Mouse (Mus musculus): ENCODE data around the gene Mroh8. TPM values are rescaled to one million over a fixed set of nuclear protein-coding genes. Genes with fewer than 3 reads are reported as not detected.
"Not testable (repeated sequence)": the region's sequence is repeated elsewhere in the genome, so short reads cannot be mapped to it uniquely, and the experiment has no call there.

Mroh8 gene
- polyA plus RNA-seq, 1 experiment from 2014 or later: 0.72 TPM

- Histone ChIP-seq H3K27ac (no peak overlapping the region), H3K36me3 (ENCODE audit: poor library complexity, severe bottlenecking) (peaks cover 55% of the 10 kb centered on the region), H3K4me1 (peaks cover 23% of the 10 kb centered on the region), H3K27me3 (no peaks in the 10 kb centered on the region), H3K9me3 (replicated peaks) (no peaks in the 10 kb centered on the region), H3K4me2 (no peak overlapping the region), H3K4me3 (no peak overlapping the region), H3K9ac (no peak overlapping the region)
- no peak for ATAC-seq
- 88% methylated on average over 6 of the region's 6 CpGs for WGBS
These were observed 4.0 kb upstream of the Mroh8 start for GRCm38 (mm10) chr2:157283321-157283720.

DNA sequence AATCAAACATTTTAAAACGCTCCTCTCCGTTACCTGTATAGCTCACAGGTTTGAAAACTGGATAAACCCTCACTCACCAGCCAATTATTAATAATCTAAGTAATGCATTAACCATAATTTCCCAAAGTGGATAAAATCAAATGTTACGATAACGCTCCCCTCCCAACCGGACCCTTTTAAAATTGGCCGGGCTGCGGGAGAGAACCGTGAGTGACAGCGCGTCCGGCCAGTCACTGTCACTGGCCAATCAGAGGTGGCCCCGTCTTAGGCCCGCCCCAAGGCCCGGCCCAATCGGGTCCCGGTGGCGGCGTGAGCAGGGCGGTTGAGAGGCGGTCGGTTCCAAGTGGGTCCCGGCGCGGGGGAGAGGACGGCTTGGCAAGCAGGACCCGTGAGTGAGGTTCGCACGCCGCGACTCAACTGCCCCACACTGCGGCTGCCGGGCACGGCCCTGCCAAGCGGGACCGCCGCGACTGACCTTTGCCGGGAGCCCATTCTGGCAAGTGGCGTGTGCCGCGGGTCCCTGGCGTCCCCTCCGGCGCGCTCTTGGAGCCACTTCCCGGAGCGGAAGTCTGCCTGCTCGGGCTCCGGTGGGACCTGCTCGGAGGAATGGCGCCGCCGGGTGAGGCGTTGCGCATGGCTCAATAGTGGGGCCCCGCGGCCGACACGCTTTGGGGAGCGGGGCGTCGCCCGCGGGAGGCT, 483 bp downstream of the Mroh8 start, which contains the start of gene Rpn2:
Gene Rpn2 (plus strand): TSS at position 301 of the 699 bp plus-strand sequence.
- H3K9ac ChIP-seq: peak within 1 kb of the TSS; percentile 89
- no peaks in the 10 kb centered on the region for H3K9me3 ChIP-seq (replicated peaks)
- peak within 1 kb of the TSS; percentile 70 for H3K4me2 ChIP-seq
- H3K27me3 ChIP-seq: no peaks in the 10 kb centered on the region
- peak within 1 kb of the TSS; percentile 94 for H3K4me3 ChIP-seq
- H3K4me1 ChIP-seq: peaks cover 22% of the 10 kb centered on the region
- H3K36me3 ChIP-seq (ENCODE audit: poor library complexity, severe bottlenecking): peaks cover 20% of the 10 kb centered on the region
- ATAC-seq: peak; percentile 100
- peak within 1 kb of the TSS; percentile 92 for H3K27ac ChIP-seq
- WGBS: under 1% methylated on average over 64 of the region's 64 CpGs

DNA sequence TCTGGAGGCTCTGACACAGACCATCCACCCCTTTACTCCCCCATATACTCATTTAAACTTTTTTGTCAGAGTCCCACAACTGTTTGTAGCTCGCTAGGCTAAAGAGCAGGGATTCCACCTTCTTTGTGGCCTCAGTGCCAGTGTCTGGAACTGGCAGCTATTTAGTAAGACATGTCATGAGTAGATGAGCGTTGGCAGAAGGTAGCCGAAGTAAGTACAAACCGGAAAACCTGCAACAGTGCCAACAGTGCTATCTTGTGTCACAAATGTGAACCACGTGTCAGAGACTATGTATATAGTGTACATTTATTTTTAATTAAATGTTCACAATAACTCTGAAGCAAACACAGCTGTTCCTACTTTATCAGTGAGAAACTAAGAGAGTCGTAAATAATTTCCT, 15.5 kb downstream of the Mroh8 start:
- Histone ChIP-seq H3K4me1 (no peaks in the 10 kb centered on the region), H3K9me3 (replicated peaks) (no peaks in the 10 kb centered on the region), H3K36me3 (ENCODE audit: poor library complexity, severe bottlenecking) (no peaks in the 10 kb centered on the region), H3K4me2 (no peak overlapping the region), H3K27me3 (no peaks in the 10 kb centered on the region), H3K4me3 (no peak overlapping the region), H3K27ac (no peak overlapping the region), H3K9ac (no peak overlapping the region)
- no peak for ATAC-seq
- 79% methylated on average over 6 of the region's 6 CpGs for WGBS

DNA sequence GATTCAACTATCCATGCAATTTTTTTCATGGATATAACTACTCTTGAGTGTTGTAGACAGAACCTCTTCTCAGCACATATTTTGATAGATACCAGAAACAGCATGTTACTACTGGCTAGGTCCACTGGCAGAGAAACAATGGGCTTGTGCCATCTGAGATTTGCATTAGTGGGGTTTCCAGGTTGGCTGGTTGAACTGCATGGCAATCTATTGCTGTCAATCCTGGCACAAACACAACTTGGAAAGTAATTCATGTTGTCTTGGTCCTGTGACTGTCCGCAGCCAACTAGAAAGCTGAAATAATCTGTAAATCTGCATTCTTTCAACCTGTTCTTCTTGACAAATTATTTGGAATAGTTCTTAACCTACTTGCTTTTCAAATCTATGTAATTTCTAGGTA, 16.2 kb downstream of the Mroh8 start:
- Histone ChIP-seq H3K9ac (no peak overlapping the region), H3K27ac (no peak overlapping the region), H3K27me3 (no peaks in the 10 kb centered on the region), H3K36me3 (ENCODE audit: poor library complexity, severe bottlenecking) (no peaks in the 10 kb centered on the region), H3K9me3 (replicated peaks) (no peaks in the 10 kb centered on the region), H3K4me2 (no peak overlapping the region), H3K4me3 (no peak overlapping the region), H3K4me1 (no peaks in the 10 kb centered on the region)
- WGBS: 92% methylated on average over 1 of the region's 1 CpGs
- ATAC-seq: no peak

GRCm38 (mm10) chr2:157262506-157262905, 16.8 kb downstream of the Mroh8 start:
- Histone ChIP-seq H3K27me3 (no peaks in the 10 kb centered on the region), H3K9ac (no peak overlapping the region), H3K4me2 (no peak overlapping the region), H3K4me1 (no peaks in the 10 kb centered on the region), H3K36me3 (ENCODE audit: poor library complexity, severe bottlenecking) (no peaks in the 10 kb centered on the region), H3K27ac (no peak overlapping the region), H3K4me3 (no peak overlapping the region), H3K9me3 (replicated peaks) (no peaks in the 10 kb centered on the region)
- ATAC-seq: no peak
- 82% methylated on average over 9 of the region's 9 CpGs for WGBS

- WGBS: 84% methylated on average over 5 of the region's 5 CpGs
These were observed 17.4 kb downstream of the Mroh8 start for GRCm38 (mm10) chr2:157261930-157262329.

DNA sequence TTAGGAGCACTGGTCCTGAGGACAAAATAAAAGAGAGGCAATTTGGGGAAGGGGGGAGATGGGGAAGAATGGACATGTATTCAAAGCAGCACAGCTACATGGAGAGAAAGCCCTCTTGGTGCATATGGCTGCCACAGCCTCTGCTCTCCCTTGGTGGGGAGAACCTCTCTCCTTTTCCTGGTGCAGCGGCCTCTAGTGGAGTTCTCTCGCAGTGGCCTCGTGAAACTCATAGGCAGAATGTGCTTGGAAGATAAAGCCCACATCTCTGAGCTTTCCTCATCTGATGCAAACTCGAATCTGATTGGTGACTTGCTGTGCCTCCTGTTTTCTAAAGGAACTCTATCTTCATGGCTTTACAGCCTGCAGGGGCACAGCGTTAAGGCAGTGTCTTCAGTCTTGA, 19.6 kb downstream of the Mroh8 start:
- H3K27ac ChIP-seq: no peak overlapping the region
- no peak overlapping the region for H3K9ac ChIP-seq
- H3K4me2 ChIP-seq: no peak overlapping the region
- no peaks in the 10 kb centered on the region for H3K4me1 ChIP-seq
- no peak for ATAC-seq
- H3K9me3 ChIP-seq (replicated peaks): no peaks in the 10 kb centered on the region
- 2% methylated on average over 5 of the region's 5 CpGs for WGBS
- H3K36me3 ChIP-seq (ENCODE audit: poor library complexity, severe bottlenecking): no peaks in the 10 kb centered on the region
- H3K4me3 ChIP-seq: no peak overlapping the region
- H3K27me3 ChIP-seq: no peaks in the 10 kb centered on the region

More at GRCm38 (mm10) chr2:157261930-157262329, 17.4 kb downstream of the Mroh8 start:
- ATAC-seq: no peak
- H3K9me3 ChIP-seq (replicated peaks): no peaks in the 10 kb centered on the region
- H3K27me3 ChIP-seq: no peaks in the 10 kb centered on the region
- no peak overlapping the region for H3K27ac ChIP-seq
- H3K4me1 ChIP-seq: no peaks in the 10 kb centered on the region
- H3K9ac ChIP-seq: no peak overlapping the region
- no peak overlapping the region for H3K4me3 ChIP-seq
- H3K36me3 ChIP-seq (ENCODE audit: poor library complexity, severe bottlenecking): no peaks in the 10 kb centered on the region
- H3K4me2 ChIP-seq: no peak overlapping the region

DNA sequence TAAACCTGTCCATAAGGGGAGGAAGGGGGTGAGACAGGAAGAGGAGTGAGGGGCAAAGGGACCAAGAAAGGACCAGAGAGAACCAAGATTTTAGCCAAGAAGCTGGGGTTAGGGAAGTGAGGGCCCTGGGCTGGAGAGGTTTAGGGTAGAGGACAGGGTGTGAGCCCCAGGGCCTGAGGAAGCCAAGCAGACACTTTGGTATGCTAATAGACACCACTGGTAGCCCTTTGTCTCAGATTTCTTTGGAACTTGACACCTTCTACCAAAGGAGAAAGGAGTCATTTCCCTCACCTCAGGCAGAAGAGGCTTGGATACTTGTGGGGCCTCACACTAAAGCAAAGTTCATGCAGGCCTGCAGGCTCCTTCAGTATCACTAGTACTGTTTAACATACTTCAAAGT, 31.2 kb downstream of the Mroh8 start:
- no peaks in the 10 kb centered on the region for H3K36me3 ChIP-seq (ENCODE audit: poor library complexity, severe bottlenecking)
- H3K9ac ChIP-seq: no peak overlapping the region
- H3K9me3 ChIP-seq (replicated peaks): no peaks in the 10 kb centered on the region
- no peak for ATAC-seq
- no peaks in the 10 kb centered on the region for H3K27me3 ChIP-seq
- no peak overlapping the region for H3K4me2 ChIP-seq
- H3K4me1 ChIP-seq: no peaks in the 10 kb centered on the region
- H3K4me3 ChIP-seq: no peak overlapping the region
- no peak overlapping the region for H3K27ac ChIP-seq

GRCm38 (mm10) chr2:157245603-157246002, 33.7 kb downstream of the Mroh8 start:
- Histone ChIP-seq H3K27ac (no peak overlapping the region), H3K27me3 (no peaks in the 10 kb centered on the region), H3K4me3 (no peak overlapping the region), H3K9me3 (replicated peaks) (no peaks in the 10 kb centered on the region), H3K36me3 (ENCODE audit: poor library complexity, severe bottlenecking) (no peaks in the 10 kb centered on the region), H3K4me2 (no peak overlapping the region), H3K4me1 (no peaks in the 10 kb centered on the region), H3K9ac (no peak overlapping the region)
- ATAC-seq: no peak
- WGBS: 72% methylated on average over 2 of the region's 2 CpGs

DNA sequence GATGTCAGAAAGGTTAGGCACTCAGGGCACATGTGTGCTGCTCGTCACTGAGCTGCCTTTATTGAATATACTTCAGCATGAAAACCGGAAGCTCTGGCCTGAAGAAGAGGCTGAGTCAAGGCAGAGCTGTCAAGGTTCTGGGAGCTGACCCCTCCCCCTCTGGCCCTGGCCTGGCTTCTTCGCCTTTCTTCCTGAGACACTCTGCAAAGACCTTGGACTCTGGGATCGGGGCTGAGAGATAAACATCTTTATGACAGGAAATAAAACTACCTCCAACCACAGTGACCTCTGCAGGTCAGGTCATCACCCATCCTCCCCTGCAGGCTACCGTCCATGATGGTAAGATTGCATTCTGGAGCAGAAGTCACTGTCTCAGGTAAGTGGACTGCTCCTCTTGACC, 34.3 kb downstream of the Mroh8 start:
- no peak for ATAC-seq
- WGBS: 73% methylated on average over 5 of the region's 5 CpGs
- H3K4me3 ChIP-seq: no peak overlapping the region
- no peaks in the 10 kb centered on the region for H3K9me3 ChIP-seq (replicated peaks)
- H3K36me3 ChIP-seq (ENCODE audit: poor library complexity, severe bottlenecking): no peaks in the 10 kb centered on the region
- H3K9ac ChIP-seq: no peak overlapping the region
- no peaks in the 10 kb centered on the region for H3K4me1 ChIP-seq
- H3K27me3 ChIP-seq: no peaks in the 10 kb centered on the region
- no peak overlapping the region for H3K4me2 ChIP-seq
- H3K27ac ChIP-seq: no peak overlapping the region

- no peaks in the 10 kb centered on the region for H3K9me3 ChIP-seq (replicated peaks)
- H3K27me3 ChIP-seq: no peaks in the 10 kb centered on the region
- no peak overlapping the region for H3K27ac ChIP-seq
- no peaks in the 10 kb centered on the region for H3K4me1 ChIP-seq
- H3K4me2 ChIP-seq: no peak overlapping the region
- 82% methylated on average over 8 of the region's 8 CpGs for WGBS
- H3K36me3 ChIP-seq (ENCODE audit: poor library complexity, severe bottlenecking): no peaks in the 10 kb centered on the region
- no peak overlapping the region for H3K4me3 ChIP-seq
- no peak overlapping the region for H3K9ac ChIP-seq
- ATAC-seq: no peak
These were observed 43.4 kb downstream of the Mroh8 start for GRCm38 (mm10) chr2:157235946-157236345.

DNA sequence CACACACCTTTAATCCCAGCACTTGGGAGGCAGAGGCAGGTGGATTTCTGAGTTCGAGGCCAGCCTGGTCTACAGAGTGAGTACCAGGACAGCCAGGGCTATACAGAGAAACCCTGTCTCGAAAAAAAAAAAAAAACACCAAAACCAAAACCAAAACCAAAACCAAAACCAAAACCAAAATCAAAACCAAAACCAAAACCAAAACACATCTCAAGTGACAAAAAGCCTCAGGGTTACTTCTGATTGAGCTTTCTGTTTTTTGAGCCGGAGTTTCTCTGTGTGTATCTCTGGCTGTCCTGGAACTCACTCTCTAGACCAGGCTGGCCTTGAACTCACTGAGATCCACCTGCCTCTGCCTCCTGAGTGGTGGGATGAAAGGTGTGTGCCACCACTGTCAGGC, 57.4 kb downstream of the Mroh8 start:
- H3K4me1 ChIP-seq; H3K9ac ChIP-seq; H3K27ac ChIP-seq; H3K9me3 ChIP-seq (replicated peaks); H3K4me3 ChIP-seq; H3K4me2 ChIP-seq; H3K36me3 ChIP-seq (ENCODE audit: poor library complexity, severe bottlenecking); H3K27me3 ChIP-seq; ATAC-seq: not testable (repeated sequence)
- 91% methylated on average over 3 of the region's 3 CpGs for WGBS

GRCm38 (mm10) chr2:157220108-157220507, 59.2 kb downstream of the Mroh8 start:
- H3K9ac ChIP-seq: no peak overlapping the region
- no peak overlapping the region for H3K27ac ChIP-seq
- H3K4me1 ChIP-seq: no peaks in the 10 kb centered on the region
- H3K36me3 ChIP-seq (ENCODE audit: poor library complexity, severe bottlenecking): no peaks in the 10 kb centered on the region
- no peaks in the 10 kb centered on the region for H3K27me3 ChIP-seq
- no peaks in the 10 kb centered on the region for H3K9me3 ChIP-seq (replicated peaks)
- H3K4me2 ChIP-seq: no peak overlapping the region
- no peak for ATAC-seq
- 86% methylated on average over 6 of the region's 6 CpGs for WGBS
- no peak overlapping the region for H3K4me3 ChIP-seq

All from forebrain, embryonic 13.5 days (tissue).